Mouse (Mus musculus) stomach, postnatal 0 days (tissue): ENCODE results near the gene Nsun4.

ENCODE experiments used
- CTCF ChIP-seq: IDR thresholded peaks from 2 replicates; pipeline ENCODE4 v1.5.1; 2016; ENCODE audit warnings: antibody characterized with exemption, low read depth, mild to moderate bottlenecking, moderate library complexity
- EP300 ChIP-seq: optimal IDR thresholded peaks from 2 replicates; pipeline ENCODE3; 2016; ENCODE audit warnings: antibody characterized with exemption

DNA sequence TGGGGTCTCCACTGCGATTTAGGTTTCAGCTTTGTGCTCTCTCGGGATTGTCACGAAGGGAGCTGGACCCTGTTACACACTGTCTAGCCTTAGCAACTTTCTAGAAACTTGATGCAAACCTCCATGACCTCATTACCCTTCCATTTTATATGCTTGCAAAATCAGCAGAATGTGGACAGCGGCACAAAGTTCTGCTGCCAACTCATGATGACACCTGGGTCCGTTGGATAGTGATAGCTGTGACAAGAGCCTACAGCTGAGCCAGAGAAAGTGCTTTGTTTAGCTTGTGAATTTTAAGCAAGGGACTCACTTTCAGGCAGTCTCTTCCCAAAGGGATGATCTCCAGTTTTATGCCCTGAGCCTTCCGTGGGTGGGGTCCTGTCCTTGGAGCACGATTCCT is 64.3 kb downstream of the Nsun4 start:
- TF ChIP-seq CTCF (no peak), EP300 (no peak)
